Mouse (Mus musculus): Measurements from ENCODE around the gene Slc36a1.
A peak's percentile ranks its signal among the peaks of the same experiment; 100 is the strongest.

The Slc36a1 gene

DNA sequence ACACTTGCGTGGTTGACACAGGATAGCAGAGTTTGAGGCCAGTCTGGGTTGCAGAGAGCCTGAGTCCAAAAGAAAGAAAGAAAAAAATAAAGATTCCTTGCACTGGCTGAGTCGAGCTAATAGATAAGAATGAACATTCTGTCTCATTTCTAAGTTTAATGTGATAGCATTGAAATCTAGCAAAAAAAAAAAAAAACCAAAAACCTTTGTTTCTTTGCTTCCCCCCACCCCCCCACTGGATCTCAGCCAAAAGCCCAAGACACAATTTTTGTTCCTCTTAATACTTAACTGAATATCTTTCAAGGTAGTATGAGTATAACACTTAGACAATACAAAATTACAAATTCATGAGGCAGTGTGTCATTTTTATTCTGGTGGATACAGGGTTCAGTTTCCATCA, 4.9 kb downstream of the Slc36a1 start:
- no peak for DNase-seq (ENCODE audit: low spot score)

DNA sequence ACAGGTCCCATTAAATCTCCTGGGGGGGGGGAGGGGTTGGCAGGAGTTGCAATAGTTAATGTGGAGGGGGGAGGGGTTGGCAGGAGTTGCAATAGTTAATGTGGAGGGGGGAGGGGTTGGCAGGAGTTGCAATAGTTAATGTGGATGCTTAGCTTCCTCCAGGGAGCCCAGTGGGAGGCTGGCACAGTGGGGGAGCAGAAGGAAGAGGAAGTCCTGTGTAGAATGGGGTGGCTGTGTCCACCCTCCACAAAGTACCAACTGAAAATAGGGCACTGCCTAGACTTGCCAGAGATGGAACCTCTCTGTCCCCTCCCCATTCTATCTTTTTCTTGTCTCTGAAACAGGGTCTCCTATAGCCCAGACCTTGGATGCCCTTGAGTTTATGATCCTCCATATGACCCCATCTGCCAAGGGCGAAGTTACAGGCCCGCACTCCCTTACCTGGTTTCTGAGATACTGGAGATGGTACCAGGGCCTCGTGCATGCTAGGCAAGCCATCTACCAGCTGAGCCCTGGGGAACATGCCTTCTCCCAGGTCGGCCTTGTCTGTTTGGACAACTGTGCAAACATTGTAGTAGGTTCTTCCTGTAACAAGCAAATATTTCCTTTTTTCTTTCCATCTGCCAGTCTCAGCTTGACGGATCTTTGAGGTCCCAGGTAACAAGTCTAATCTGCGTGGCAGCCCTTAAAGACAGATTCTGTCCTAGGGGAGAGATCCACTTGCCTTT, 5.6 kb downstream of the Slc36a1 start:
- DNase-seq (ENCODE audit: low spot score), result no peak

DNA sequence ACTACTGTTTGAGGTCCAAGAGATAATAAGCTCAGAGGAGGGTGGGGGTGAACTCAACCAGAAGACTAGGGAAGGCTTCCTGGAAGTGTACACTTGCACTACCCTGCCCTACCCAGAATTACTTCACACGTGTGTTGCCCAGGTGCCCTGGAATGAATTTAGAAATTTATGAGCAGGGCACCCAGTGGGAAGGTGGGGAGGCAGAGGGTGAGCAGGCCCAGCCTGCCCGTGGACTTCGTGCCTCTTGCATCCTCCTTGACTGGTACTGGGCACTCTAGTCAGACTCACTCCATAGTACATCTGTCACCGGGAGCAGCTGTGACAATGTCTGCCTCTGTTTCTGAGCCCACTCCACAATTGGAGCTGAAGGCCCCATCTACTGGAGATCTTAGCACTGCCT, 9.4 kb downstream of the Slc36a1 start:
- no peak for DNase-seq (ENCODE audit: low spot score)

DNA sequence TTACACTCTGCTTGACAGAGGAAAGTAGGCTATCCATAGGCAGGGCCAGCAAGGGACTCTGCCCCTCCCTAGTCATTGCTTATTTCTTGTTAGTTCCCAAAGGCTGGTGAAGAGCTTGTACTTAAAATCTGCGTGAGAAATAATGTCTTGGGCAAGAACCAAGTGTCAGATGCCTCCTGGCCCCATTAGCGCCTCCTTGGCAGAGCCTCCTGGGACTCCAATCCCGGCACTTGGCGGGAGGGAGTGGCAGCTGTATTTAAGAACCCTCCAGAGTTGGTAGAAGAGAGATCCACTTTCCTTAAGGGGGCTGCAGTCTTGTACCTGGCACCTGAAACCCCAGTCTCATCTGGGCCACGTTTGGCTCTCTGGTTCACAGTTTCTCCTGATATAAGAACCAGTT, 10.0 kb downstream of the Slc36a1 start:
- DNase-seq (ENCODE audit: low spot score), result no peak

DNA sequence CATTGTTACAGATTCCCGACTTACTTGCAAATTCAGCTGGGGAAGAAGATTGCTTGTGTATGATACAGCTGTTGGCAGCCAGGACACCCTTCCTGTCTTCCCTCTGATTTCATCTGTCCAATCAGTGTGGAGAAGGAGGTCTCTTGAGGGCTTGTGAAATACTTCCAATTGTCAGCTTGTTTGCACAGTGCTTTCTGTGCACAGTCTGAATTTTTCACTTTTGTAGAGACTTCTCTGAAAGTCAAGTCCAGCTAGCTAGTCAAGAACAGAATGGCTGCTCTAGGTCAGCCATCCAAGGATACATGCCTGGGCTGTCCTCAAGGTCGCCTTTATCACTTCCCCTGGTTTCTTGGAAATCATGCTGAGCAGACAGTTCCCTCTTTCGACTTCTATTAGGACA, 10.8 kb downstream of the Slc36a1 start:
- peak; percentile 44 for DNase-seq (ENCODE audit: low spot score)

DNA sequence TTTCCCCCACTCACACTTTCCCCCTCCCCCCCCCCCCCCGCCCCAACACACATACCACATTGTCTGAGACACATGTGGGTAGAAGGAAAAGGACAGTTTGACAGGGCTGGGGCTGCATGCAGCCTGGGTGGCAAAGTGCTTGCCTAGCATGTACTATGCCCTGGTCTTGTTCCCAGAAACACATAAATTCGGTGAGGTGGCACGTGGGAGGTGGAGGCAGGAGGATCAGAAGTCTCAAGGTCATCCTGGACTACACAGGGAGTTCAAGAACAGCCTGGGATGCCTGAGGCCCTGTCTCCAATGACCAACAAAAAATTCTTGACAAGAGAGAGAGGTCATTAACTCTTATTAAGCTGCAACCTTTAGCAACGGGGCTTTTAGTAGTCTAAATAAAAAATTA, 11.9 kb downstream of the Slc36a1 start:
- no peak for DNase-seq (ENCODE audit: low spot score)

GRCm38 (mm10) chr11:55216830-55217229, 12.7 kb downstream of the Slc36a1 start:
- DNase-seq (ENCODE audit: low spot score), result no peak

DNA sequence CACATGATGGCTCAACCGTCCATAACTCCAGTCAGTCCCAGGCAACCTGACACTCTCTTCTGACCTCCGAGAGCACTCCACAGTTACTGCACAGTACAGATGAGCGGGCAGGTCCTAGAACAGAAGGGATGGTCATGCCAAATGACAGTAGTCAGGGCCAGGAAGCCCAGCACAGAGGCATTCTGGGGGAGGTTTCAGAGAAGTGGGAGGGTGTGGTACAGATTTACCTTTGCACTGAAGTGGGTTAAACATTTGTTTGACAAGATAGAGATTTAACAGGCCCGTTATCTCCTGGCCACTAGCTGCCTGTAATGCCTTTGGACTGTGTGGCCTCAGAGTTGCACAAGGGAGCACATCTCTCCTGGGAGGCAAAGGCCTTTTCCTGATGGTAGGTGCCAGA, 13.3 kb downstream of the Slc36a1 start:
- no peak for DNase-seq (ENCODE audit: low spot score)

- no peak for DNase-seq (ENCODE audit: low spot score)
These were observed 13.7 kb downstream of the Slc36a1 start for GRCm38 (mm10) chr11:55217880-55218279.

DNA sequence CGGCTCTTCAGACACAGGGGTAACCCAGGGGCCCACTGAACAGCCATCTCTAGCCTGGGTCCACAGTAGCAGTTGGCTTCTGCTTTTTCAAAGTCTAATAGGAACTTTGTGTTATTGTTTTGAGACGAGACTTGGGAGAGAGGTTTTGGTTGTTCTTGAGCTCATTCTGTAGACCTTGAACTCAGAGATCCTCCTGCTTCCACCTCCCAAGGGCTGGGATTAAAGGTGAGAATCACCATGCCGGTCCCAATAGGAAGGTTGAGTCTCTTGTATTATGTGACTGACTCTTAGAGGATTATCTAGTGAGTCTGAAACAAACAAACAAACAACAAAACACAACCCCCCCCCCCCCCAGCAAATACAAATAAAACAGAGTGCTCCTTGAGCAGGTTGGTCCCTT, 14.3 kb downstream of the Slc36a1 start:
- no peak for DNase-seq (ENCODE audit: low spot score)

- no peak for DNase-seq (ENCODE audit: low spot score)
These were observed 17.2 kb downstream of the Slc36a1 start for GRCm38 (mm10) chr11:55221306-55221705.

DNA sequence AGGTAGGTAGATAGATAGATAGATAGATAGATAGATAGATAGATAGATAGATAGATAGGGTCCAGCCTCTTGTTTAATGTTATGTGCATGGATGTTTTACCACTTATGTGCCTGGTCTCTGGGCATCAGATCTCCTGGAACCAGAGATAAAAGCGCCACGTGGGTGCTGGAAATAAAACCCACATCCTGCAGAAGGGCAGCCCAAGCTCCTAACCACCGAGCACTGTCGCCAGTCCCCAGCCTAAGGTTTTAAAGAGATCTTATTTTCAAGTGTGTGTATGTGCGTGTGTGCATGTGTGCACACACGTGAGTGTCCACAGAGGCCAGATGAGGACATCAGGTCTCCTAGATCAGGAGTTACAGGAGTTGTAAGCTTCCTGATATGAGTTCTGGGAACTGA, 26.9 kb downstream of the Slc36a1 start:
- no peak for DNase-seq (ENCODE audit: low spot score)

- no peak for DNase-seq (ENCODE audit: low spot score)
These were observed 30.1 kb downstream of the Slc36a1 start for GRCm38 (mm10) chr11:55234288-55234687.

DNA sequence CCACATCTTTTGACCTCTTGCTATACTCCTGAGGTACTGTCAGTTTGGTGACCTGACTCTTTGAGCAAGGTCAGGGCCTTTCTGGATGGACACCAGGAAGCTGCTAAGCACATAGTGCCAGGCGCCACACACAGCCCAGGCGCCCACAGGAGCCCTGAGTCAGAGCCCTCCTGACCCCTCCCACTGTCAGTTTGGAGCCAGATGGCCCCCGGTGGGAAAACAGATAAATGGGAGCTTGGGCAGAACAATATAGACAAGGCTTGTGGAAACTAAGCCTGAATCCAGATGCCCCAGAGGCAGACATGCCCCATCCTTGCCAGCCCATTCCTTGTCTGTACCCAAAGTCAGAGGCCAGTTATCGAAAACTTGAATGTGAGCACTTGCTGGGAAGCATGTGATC, 30.6 kb downstream of the Slc36a1 start:
- DNase-seq (ENCODE audit: low spot score), result no peak

DNA sequence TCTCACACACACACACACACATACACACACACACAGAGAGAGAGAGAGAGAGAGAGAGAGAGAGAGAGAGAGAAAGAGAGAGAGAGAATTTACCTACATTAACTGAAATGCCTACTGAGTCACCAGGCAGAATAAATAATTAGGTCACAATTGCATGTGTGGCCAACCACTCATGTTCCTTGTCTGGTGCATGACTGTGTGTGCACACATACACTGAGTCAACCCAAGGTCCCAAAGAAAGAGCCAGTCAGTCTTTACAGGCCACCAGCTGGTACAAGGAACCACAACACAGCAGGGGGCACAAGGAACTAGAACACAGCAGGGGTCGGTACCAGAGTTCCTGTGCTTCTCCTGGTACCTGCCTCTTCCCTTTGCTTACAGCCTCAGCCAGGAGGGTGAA, 32.7 kb downstream of the Slc36a1 start:
- DNase-seq (ENCODE audit: low spot score), result no peak

- no peak for DNase-seq (ENCODE audit: low spot score)
These were observed 35.3 kb downstream of the Slc36a1 start for GRCm38 (mm10) chr11:55239496-55239895.

DNA sequence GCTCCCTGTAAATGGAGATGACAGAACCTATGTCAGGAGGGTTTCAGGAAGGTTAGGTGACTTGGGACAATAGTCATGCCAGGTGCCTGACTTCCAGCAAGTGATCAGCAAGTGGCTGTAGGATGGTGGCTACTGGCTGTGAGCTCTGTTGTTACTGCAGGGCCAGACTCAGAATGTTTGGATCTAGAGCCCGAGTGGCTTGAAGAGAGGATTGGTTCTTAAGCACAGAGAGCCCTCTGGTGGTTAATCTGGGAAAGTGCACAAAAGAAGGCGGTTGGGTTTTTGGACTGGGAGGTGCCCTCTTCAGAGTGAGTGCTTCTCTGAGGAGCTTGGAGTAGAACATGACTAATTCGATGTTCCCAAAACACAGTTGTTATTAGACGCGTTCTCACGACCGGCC, 36.4 kb downstream of the Slc36a1 start:
- DNase-seq (ENCODE audit: low spot score), result peak; percentile 57

GRCm38 (mm10) chr11:55250527-55250926, 46.4 kb downstream of the Slc36a1 start:
- DNase-seq (ENCODE audit: low spot score), result no peak

- DNase-seq (ENCODE audit: low spot score), result no peak
These were observed 49.2 kb downstream of the Slc36a1 start for GRCm38 (mm10) chr11:55253391-55253790.

DNA sequence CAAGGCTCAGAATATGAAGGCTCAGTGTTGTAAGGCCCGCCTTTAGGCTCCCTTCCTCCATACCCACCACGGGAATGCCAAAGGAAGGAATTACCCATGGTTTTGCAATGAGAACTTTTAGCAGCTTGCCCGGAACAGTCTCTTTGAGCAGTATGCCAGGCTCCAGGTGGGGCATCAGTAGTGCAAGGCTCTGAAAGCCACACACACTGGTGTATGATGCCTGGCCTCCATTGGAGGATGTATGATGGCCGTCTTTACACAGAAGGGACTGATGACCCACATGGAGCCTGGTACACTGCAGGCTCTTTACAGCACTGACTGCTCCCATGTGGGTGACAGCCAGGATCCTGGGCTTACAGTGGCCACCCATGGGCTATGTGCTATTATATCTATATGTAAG, 57.0 kb downstream of the Slc36a1 start:
- no peak for DNase-seq (ENCODE audit: low spot score)

- no peak for DNase-seq (ENCODE audit: low spot score)
These were observed 57.9 kb downstream of the Slc36a1 start for GRCm38 (mm10) chr11:55262000-55262399.

GRCm38 (mm10) chr11:55264318-55264717, 60.2 kb downstream of the Slc36a1 start:
- DNase-seq (ENCODE audit: low spot score), result no peak

DNA sequence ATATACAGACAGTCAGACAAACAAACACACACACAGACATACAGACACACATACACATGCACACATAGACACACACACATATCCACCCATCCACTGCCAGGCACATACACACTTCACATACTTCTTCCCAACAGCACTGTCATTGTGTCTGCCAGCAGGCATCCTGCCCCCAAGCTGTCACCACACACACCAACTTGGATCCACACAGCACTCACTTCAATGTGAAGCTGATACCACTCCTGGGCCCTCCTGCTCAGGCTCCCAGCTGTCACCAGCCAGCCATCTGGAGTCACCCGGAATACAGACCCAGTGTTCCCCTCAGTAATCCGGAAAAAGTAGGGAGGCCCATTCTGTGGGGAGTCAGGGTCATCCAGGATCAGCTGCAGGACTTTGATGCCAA, 61.5 kb downstream of the Slc36a1 start:
- DNase-seq (ENCODE audit: low spot score), result no peak

DNA sequence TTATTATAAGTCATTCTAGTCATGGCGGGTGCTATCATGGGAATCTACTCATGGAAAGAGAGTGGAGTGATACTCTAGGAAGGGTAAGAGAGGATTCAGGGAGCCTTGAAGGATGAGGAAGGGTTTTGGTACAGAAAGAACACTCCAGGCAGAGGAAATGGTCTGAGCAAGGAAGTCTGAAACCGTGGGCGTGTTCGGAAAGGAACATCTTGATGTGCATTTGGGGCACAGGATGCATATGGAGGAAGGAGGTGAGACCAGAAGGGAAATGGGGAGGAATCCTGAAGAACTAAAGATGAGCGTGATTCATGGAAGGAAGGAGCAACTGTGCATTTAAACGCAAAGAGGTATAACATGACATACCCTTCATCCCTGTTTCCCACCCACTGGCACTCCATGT, 64.4 kb downstream of the Slc36a1 start:
- DNase-seq (ENCODE audit: low spot score), result no peak

DNA sequence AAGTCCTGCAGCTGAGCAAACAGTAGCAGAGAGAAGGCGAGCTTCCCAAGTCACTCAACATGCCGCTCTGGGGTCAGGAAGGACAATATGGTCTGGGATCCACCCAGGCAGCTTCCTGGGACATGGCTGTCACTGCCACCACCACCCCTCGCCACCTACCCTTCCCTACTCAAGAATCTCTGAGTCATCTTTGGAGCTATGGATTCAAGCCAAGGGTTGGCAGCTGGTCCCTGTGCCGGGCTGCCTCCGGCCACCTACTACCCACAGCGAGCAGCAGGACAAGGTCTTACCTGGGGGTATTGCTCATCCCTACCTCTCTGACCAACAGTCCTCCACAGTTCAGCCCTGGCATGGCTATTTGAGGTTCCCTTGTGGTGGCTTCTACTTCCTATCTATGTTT, 70.6 kb downstream of the Slc36a1 start:
- no peak for DNase-seq (ENCODE audit: low spot score)
